Mouse (Mus musculus): ENCODE measurements around the gene Celf2.
A peak's percentile ranks its signal among the peaks of the same experiment; 100 is the strongest.

Celf2 gene

GRCm38 (mm10) chr2:7392500-7392899, 116.9 kb downstream of the Celf2 start:
- DNase-seq (ENCODE audit: low spot score in 2 of 2) = no peak

- DNase-seq (ENCODE audit: low spot score in 2 of 2) = no peak
Measured at GRCm38 (mm10) chr2:7389264-7389663, 120.1 kb downstream of the Celf2 start.

- DNase-seq (ENCODE audit: low spot score in 2 of 2) = no peak
Measured at GRCm38 (mm10) chr2:7378736-7379135, 130.6 kb downstream of the Celf2 start.

GRCm38 (mm10) chr2:7377878-7378277, 131.5 kb downstream of the Celf2 start:
- DNase-seq (ENCODE audit: low spot score in 2 of 2) = no peak

- DNase-seq (ENCODE audit: low spot score in 2 of 2) = no peak
Measured at GRCm38 (mm10) chr2:7367738-7368137, 141.6 kb downstream of the Celf2 start.

GRCm38 (mm10) chr2:7359557-7359956, 149.8 kb downstream of the Celf2 start:
- no peak for DNase-seq (ENCODE audit: low spot score in 2 of 2)

GRCm38 (mm10) chr2:7358816-7359215, 150.5 kb downstream of the Celf2 start:
- no peak for DNase-seq (ENCODE audit: low spot score in 2 of 2)

GRCm38 (mm10) chr2:7351234-7351633, 158.1 kb downstream of the Celf2 start:
- no peak for DNase-seq (ENCODE audit: low spot score in 2 of 2)

GRCm38 (mm10) chr2:7346703-7347461, 162.5 kb downstream of the Celf2 start:
- DNase-seq (ENCODE audit: low spot score in 2 of 2) = no peak

GRCm38 (mm10) chr2:7344951-7345350, 164.4 kb downstream of the Celf2 start:
- no peak for DNase-seq (ENCODE audit: low spot score in 2 of 2)

- DNase-seq (ENCODE audit: low spot score in 2 of 2) = no peak
Measured at GRCm38 (mm10) chr2:7342911-7343478, 166.4 kb downstream of the Celf2 start.

- no peak for DNase-seq (ENCODE audit: low spot score in 2 of 2)
Measured at GRCm38 (mm10) chr2:7334846-7335245, 174.5 kb downstream of the Celf2 start.

GRCm38 (mm10) chr2:7328018-7328899, 181.1 kb downstream of the Celf2 start:
- DNase-seq (ENCODE audit: low spot score in 2 of 2) = no peak

GRCm38 (mm10) chr2:7319760-7320159, 189.6 kb downstream of the Celf2 start:
- DNase-seq (ENCODE audit: low spot score in 2 of 2) = no peak

- DNase-seq (ENCODE audit: low spot score in 2 of 2) = no peak
Measured at GRCm38 (mm10) chr2:7311776-7312175, 197.6 kb downstream of the Celf2 start.

GRCm38 (mm10) chr2:7310840-7311182, 198.6 kb downstream of the Celf2 start:
- no peak for DNase-seq (ENCODE audit: low spot score in 2 of 2)

- DNase-seq (ENCODE audit: low spot score in 2 of 2) = no peak
Measured at GRCm38 (mm10) chr2:7310129-7310839, 199.1 kb downstream of the Celf2 start.

GRCm38 (mm10) chr2:7309324-7309723, 200.0 kb downstream of the Celf2 start:
- no peak for DNase-seq (ENCODE audit: low spot score in 2 of 2)

- no peak for DNase-seq (ENCODE audit: low spot score in 2 of 2)
Measured at GRCm38 (mm10) chr2:7308731-7309130, 200.6 kb downstream of the Celf2 start.

GRCm38 (mm10) chr2:7287434-7287833, 221.9 kb downstream of the Celf2 start:
- DNase-seq (ENCODE audit: low spot score in 2 of 2) = no peak

- DNase-seq (ENCODE audit: low spot score in 2 of 2) = no peak
Measured at GRCm38 (mm10) chr2:7273214-7273613, 236.1 kb downstream of the Celf2 start.

GRCm38 (mm10) chr2:7270051-7270450, 239.3 kb downstream of the Celf2 start:
- peak; percentile 51 to 75 for DNase-seq (ENCODE audit: low spot score in 2 of 2)

Data from frontal cortex, postnatal 10 days (tissue).